Mouse (Mus musculus) liver, postnatal 0 days (tissue): Measurements from ENCODE around the gene Mtfp1. TPM values are rescaled to one million over a fixed set of nuclear protein-coding genes. Genes with fewer than 3 reads are reported as not detected.

Experiments used
- ATAC-seq: fragments of 200-750 bp; cut with Nextera tagmentation; 2 replicates; pipeline ENCODE4 v1.8.0; 2017; ENCODE audit warnings: mild to moderate bottlenecking, moderate library complexity
- DNase-seq: peaks from one replicate; pipeline ENCODE4 v3.0.0-alpha.2; 2016
- H3K27ac ChIP-seq: fragments of 300-500 bp; sonication (generic); 2 replicates; pipeline ENCODE4 v1.5.1; 2014; ENCODE audit warnings: antibody characterized with exemption, moderate library complexity, mild to moderate bottlenecking, low read depth
- H3K27me3 ChIP-seq: fragments of 300-500 bp; sonication (generic); 2 replicates; pipeline ENCODE4 v1.6.1; 2014; ENCODE audit warnings: low read length, control low read depth, mixed read lengths; ENCODE audit not compliant: insufficient read depth
- H3K36me3 ChIP-seq: fragments of 300-500 bp; sonication (generic); replicated peaks from 2 replicates; pipeline ENCODE4 v1.6.1; 2014; ENCODE audit warnings: mild to moderate bottlenecking, control low read depth, low read length, moderate library complexity, mixed read lengths; ENCODE audit not compliant: insufficient read depth
- H3K4me1 ChIP-seq: fragments of 300-500 bp; sonication (generic); 2 replicates; pipeline ENCODE4 v1.6.1; 2014; ENCODE audit warnings: antibody characterized with exemption, mild to moderate bottlenecking, control low read depth; ENCODE audit not compliant: insufficient read depth
- H3K4me2 ChIP-seq: fragments of 300-500 bp; sonication (generic); 2 replicates; pipeline ENCODE4 v1.6.1; 2014; ENCODE audit warnings: low read depth, mild to moderate bottlenecking, low read length, moderate library complexity, mixed read lengths
- H3K4me3 ChIP-seq: fragments of 300-500 bp; sonication (generic); 2 replicates; pipeline ENCODE4 v1.5.1; 2014; ENCODE audit warnings: low read depth, low read length
- H3K9ac ChIP-seq: fragments of 300-500 bp; sonication (generic); replicated peaks from 2 replicates; pipeline ENCODE4 v1.6.1; 2014; ENCODE audit warnings: mild to moderate bottlenecking, moderate library complexity
- H3K9me3 ChIP-seq: fragments of 300-500 bp; sonication (generic); 2 replicates; pipeline ENCODE4 v1.6.1; 2016; ENCODE audit warnings: mild to moderate bottlenecking, control low read depth, low read length, mixed read lengths
- CTCF ChIP-seq: sonication (generic); IDR thresholded peaks from 2 replicates; pipeline ENCODE4 v1.5.1; 2016; ENCODE audit warnings: antibody characterized with exemption, low read depth
- EP300 ChIP-seq: IDR thresholded peaks from 2 replicates; pipeline ENCODE4 v1.6.1; 2016; ENCODE audit warnings: antibody characterized with exemption, low read depth, mild to moderate bottlenecking
- WGBS: fragments of 180-500 bp; shearing (Covaris S2); extraction: QIAGEN DNeasy Blood & Tissue Kit; methylation state at CpG from one replicate; pipeline ENCODE4 v1.1.7; 2014; ENCODE audit not compliant: insufficient replicate concordance; 5-methylcytosine and 5-hydroxymethylcytosine counted together
- polyA plus RNA-seq: library from polyadenylated mRNA; unstranded; fragments of >200 nt; fragmentation: Nextera tagmentation; extraction: Ambion mirVana; gene quantifications from 2 replicates; pipeline ENCODE4 v1.2.1, GENCODE M21; 2015

Mtfp1 gene
- polyA plus RNA-seq, 1 experiment from 2014 or later, result 21.1 TPM

GRCm38 (mm10) chr11:4080219-4080618 lies 15.0 kb downstream of the Mtfp1 start:
- WGBS, result 12% methylated on average over 4 of the region's 4 CpGs
- no peak overlapping the region for H3K9ac ChIP-seq
- H3K27me3 ChIP-seq, result no peaks in the 10 kb centered on the region
- no peak overlapping the region for H3K4me2 ChIP-seq
- no peak overlapping the region for H3K4me3 ChIP-seq
- no peaks in the 10 kb centered on the region for H3K36me3 ChIP-seq
- ATAC-seq (peak; percentile 43; the same call in 1 of the 2 replicates), DNase-seq (peak; percentile 74)
- H3K9me3 ChIP-seq, result no peaks in the 10 kb centered on the region
- TF ChIP-seq CTCF (peak; percentile 91), EP300 (no peak)
- no peak overlapping the region for H3K27ac ChIP-seq
- H3K4me1 ChIP-seq, result no peaks in the 10 kb centered on the region

- 62% methylated on average over 7 of the region's 7 CpGs for WGBS
- Histone ChIP-seq H3K27me3 (no peaks in the 10 kb centered on the region), H3K36me3 (no peaks in the 10 kb centered on the region), H3K4me3 (no peak overlapping the region), H3K9ac (no peak overlapping the region), H3K9me3 (no peaks in the 10 kb centered on the region), H3K27ac (no peak overlapping the region), H3K4me1 (no peaks in the 10 kb centered on the region), H3K4me2 (no peak overlapping the region)
- DNase-seq (no peak), ATAC-seq (no peak)
- no peak for TF ChIP-seq CTCF
- no peak for TF ChIP-seq EP300
Measured at GRCm38 (mm10) chr11:4078267-4078933, 16.8 kb downstream of the Mtfp1 start.

- H3K36me3 ChIP-seq, result no peaks in the 10 kb centered on the region
Measured at GRCm38 (mm10) chr11:4076633-4077032, 18.6 kb downstream of the Mtfp1 start.

GRCm38 (mm10) chr11:4069664-4070063 lies 25.6 kb downstream of the Mtfp1 start:
- Histone ChIP-seq H3K36me3 (no peaks in the 10 kb centered on the region), H3K4me3 (no peak overlapping the region), H3K4me2 (no peak overlapping the region), H3K27ac (no peak overlapping the region), H3K9me3 (no peaks in the 10 kb centered on the region), H3K4me1 (no peaks in the 10 kb centered on the region), H3K27me3 (0 out of 2 replicates have a peak, but pooled peaks cover under 1% of the 10 kb centered on the region), H3K9ac (no peak overlapping the region)
- TF ChIP-seq CTCF (no peak), EP300 (no peak)
- WGBS, result 57% methylated on average over 1 of the region's 1 CpGs
- DNase-seq (no peak), ATAC-seq (no peak)

More at GRCm38 (mm10) chr11:4076633-4077032, 18.6 kb downstream of the Mtfp1 start:
- WGBS, result 14% methylated on average over 8 of the region's 8 CpGs
- DNase-seq (peak; percentile 76), ATAC-seq (no peak)
- no peak overlapping the region for H3K4me2 ChIP-seq
- TF ChIP-seq CTCF (no peak), EP300 (no peak)
- no peak overlapping the region for H3K4me3 ChIP-seq
- H3K27ac ChIP-seq, result no peak overlapping the region
- H3K9me3 ChIP-seq, result no peaks in the 10 kb centered on the region
- H3K4me1 ChIP-seq, result no peaks in the 10 kb centered on the region
- no peak overlapping the region for H3K9ac ChIP-seq
- H3K27me3 ChIP-seq, result no peaks in the 10 kb centered on the region

- H3K9ac ChIP-seq, result no peak within 1 kb of the TSS
- H3K9me3 ChIP-seq, result no peaks in the 10 kb centered on the region
- DNase-seq (no peak), ATAC-seq (no peak)
- H3K4me2 ChIP-seq, result no peak within 1 kb of the TSS
- no peaks in the 10 kb centered on the region for H3K4me1 ChIP-seq
- TF ChIP-seq CTCF (no peak), EP300 (no peak)
- no peaks in the 10 kb centered on the region for H3K36me3 ChIP-seq
- no peak within 1 kb of the TSS for H3K27ac ChIP-seq
- H3K4me3 ChIP-seq, result no peak within 1 kb of the TSS
- 49% methylated on average over 5 of the region's 5 CpGs for WGBS
- 0 out of 2 replicates have a peak, but pooled peaks cover 3% of the 10 kb centered on the region for H3K27me3 ChIP-seq
Measured at GRCm38 (mm10) chr11:4064627-4065122, 30.6 kb downstream of the Mtfp1 start, which contains the start of gene Sec14l3. Sec14l3 (plus strand) TSS chr11:4064841.

- Histone ChIP-seq H3K4me2 (no peak overlapping the region), H3K27me3 (0 out of 2 replicates have a peak, but pooled peaks cover 3% of the 10 kb centered on the region), H3K36me3 (no peaks in the 10 kb centered on the region), H3K27ac (no peak overlapping the region), H3K4me3 (no peak overlapping the region), H3K9ac (no peak overlapping the region), H3K4me1 (no peaks in the 10 kb centered on the region), H3K9me3 (no peaks in the 10 kb centered on the region)
- no peak for TF ChIP-seq CTCF
- no peak for TF ChIP-seq EP300
- no peak for ATAC-seq
- 52% methylated on average over 6 of the region's 6 CpGs for WGBS
- DNase-seq, result no peak
Measured at GRCm38 (mm10) chr11:4062981-4063380, 32.3 kb downstream of the Mtfp1 start.
